Mouse (Mus musculus) myocyte (in vitro differentiated cells): ENCODE measurements around the gene Zfp511.

ENCODE experiments used
- E2F4 ChIP-seq: IDR thresholded peaks from one replicate; pipeline ENCODE4 v1.6.1; 2011; ENCODE audit warnings: mild to moderate bottlenecking, control low read depth, moderate library complexity; ENCODE audit not compliant: insufficient read depth
- POLR2A ChIP-seq: IDR thresholded peaks from one replicate; pipeline ENCODE4 v1.6.1; 2011; ENCODE audit warnings: low read depth, mild to moderate bottlenecking, control low read depth, moderate library complexity; ENCODE audit not compliant: insufficient read length
- POLR2AphosphoS2 ChIP-seq: IDR thresholded peaks from one replicate; pipeline ENCODE4 v1.6.1; 2011; ENCODE audit warnings: low read depth, control low read depth; ENCODE audit not compliant: insufficient read length

GRCm38 (mm10) chr7:140082242-140082678, 46.1 kb downstream of the Zfp511 start, which contains the start of gene Caly:
- no peak for TF ChIP-seq POLR2AphosphoS2
- no peak for TF ChIP-seq E2F4
- TF ChIP-seq POLR2A, result no peak
